Mouse (Mus musculus) liver, adult 2 months (tissue): ENCODE results near the gene C2cd6. TPM values are rescaled to one million over a fixed set of nuclear protein-coding genes. Genes with fewer than 3 reads are reported as not detected.

Source experiments
- DNase-seq: peaks from one replicate; pipeline ENCODE4 v3.0.0-alpha.2; 2011; ENCODE audit warnings: low read depth, low spot score; ENCODE audit errors: extremely low read depth
- H3K27ac ChIP-seq: fragments of 200-500 bp; replicated peaks from 2 replicates; pipeline ENCODE4 v1.5.1; 2012; ENCODE audit warnings: low read depth, mild to moderate bottlenecking, control low read depth, inconsistent platforms, low read length; ENCODE audit not compliant: insufficient read depth
- H3K27me3 ChIP-seq: fragments of 200-500 bp; 2 replicates; pipeline ENCODE4 v1.6.1; 2012; ENCODE audit warnings: mild to moderate bottlenecking, moderate library complexity, low read length, inconsistent platforms; ENCODE audit not compliant: control insufficient read depth, insufficient read depth
- H3K36me3 ChIP-seq: fragments of 200-500 bp; 2 replicates; pipeline ENCODE4 v1.6.1; 2012; ENCODE audit warnings: low read length, inconsistent platforms; ENCODE audit not compliant: control insufficient read depth, insufficient read depth
- H3K4me1 ChIP-seq: fragments of 200-500 bp; 2 replicates; pipeline ENCODE4 v1.6.1; 2011; ENCODE audit warnings: low read length; ENCODE audit not compliant: control insufficient read depth, insufficient read depth
- H3K4me3 ChIP-seq: fragments of 200-500 bp; 2 replicates; pipeline ENCODE4 v1.5.1; 2011; ENCODE audit warnings: low read depth, mild to moderate bottlenecking, control low read depth, low read length, moderate library complexity; ENCODE audit not compliant: insufficient read depth
- H3K79me2 ChIP-seq: fragments of 200-500 bp; 2 replicates; pipeline ENCODE4 v1.6.1; 2012; ENCODE audit warnings: inconsistent platforms, mild to moderate bottlenecking, low read length, moderate library complexity; ENCODE audit not compliant: control insufficient read depth, insufficient read depth
- H3K9ac ChIP-seq: fragments of 200-500 bp; 2 replicates; pipeline ENCODE4 v1.6.1; 2012; ENCODE audit warnings: low read depth, mild to moderate bottlenecking, control low read depth, inconsistent platforms, low read length
- CTCF ChIP-seq: fragments of 200-500 bp; IDR thresholded peaks from 2 replicates; pipeline ENCODE4 v1.5.1; 2011; ENCODE audit warnings: low read depth, low read length, control low read depth
- POLR2A ChIP-seq: fragments of 200-500 bp; IDR thresholded peaks from 2 replicates; pipeline ENCODE4 v1.6.1; 2011; ENCODE audit warnings: low read length, control low read depth; ENCODE audit not compliant: insufficient read depth; ENCODE audit errors: extremely low read depth
- WGBS: fragments of 180-500 bp; shearing (Covaris S2); methylation state at CpG from one replicate; pipeline ENCODE4 v1.1.7; 2018; 5-methylcytosine and 5-hydroxymethylcytosine counted together
- polyA plus RNA-seq: library from polyadenylated mRNA; depleted of rRNA; stranded (reverse); fragments of >200 nt; gene quantifications from 2 replicates; pipeline ENCODE4 v1.2.3, GENCODE M21; 2012; rRNA removed
- total RNA-seq: library from RNA; depleted of rRNA; stranded (reverse); fragments of >200 nt; gene quantifications from 2 replicates; pipeline ENCODE4 v1.2.3, GENCODE M21; 2014; rRNA removed

The C2cd6 gene
- total and polyA plus RNA-seq, 2 experiments: under 0.01 TPM; not detected in 1

GRCm38 (mm10) chr1:59056955-59057354, 37.7 kb downstream of the C2cd6 start:
- H3K79me2 ChIP-seq: no peaks in the 10 kb centered on the region
- H3K36me3 ChIP-seq: no peaks in the 10 kb centered on the region
- 12% methylated on average over 2 of the region's 2 CpGs for WGBS
- no peak for TF ChIP-seq POLR2A
- H3K9ac ChIP-seq: no peak overlapping the region
- peak; percentile 77 for DNase-seq
- no peak overlapping the region for H3K27ac ChIP-seq
- H3K4me3 ChIP-seq: no peak overlapping the region
- H3K27me3 ChIP-seq: no peaks in the 10 kb centered on the region
- H3K4me1 ChIP-seq: no peaks in the 10 kb centered on the region

GRCm38 (mm10) chr1:59051306-59051705, 43.4 kb downstream of the C2cd6 start:
- no peak for DNase-seq
- no peak overlapping the region for H3K4me3 ChIP-seq
- H3K9ac ChIP-seq: no peak overlapping the region
- H3K79me2 ChIP-seq: no peaks in the 10 kb centered on the region
- H3K27me3 ChIP-seq: no peaks in the 10 kb centered on the region
- H3K4me1 ChIP-seq: no peaks in the 10 kb centered on the region
- no peak overlapping the region for H3K27ac ChIP-seq
- no peaks in the 10 kb centered on the region for H3K36me3 ChIP-seq
- 73% methylated on average over 2 of the region's 2 CpGs for WGBS
- no peak for TF ChIP-seq CTCF
- TF ChIP-seq POLR2A: no peak

- Histone ChIP-seq H3K27me3 (no peaks in the 10 kb centered on the region), H3K4me3 (no peak overlapping the region), H3K4me1 (no peaks in the 10 kb centered on the region), H3K36me3 (no peaks in the 10 kb centered on the region), H3K79me2 (no peaks in the 10 kb centered on the region), H3K9ac (no peak overlapping the region), H3K27ac (no peak overlapping the region)
- 92% methylated on average over 5 of the region's 5 CpGs for WGBS
- TF ChIP-seq POLR2A (no peak), CTCF (no peak)
- no peak for DNase-seq
Measured at GRCm38 (mm10) chr1:59037723-59038122, 57.0 kb downstream of the C2cd6 start.

GRCm38 (mm10) chr1:59021556-59021955, 73.1 kb downstream of the C2cd6 start:
- Histone ChIP-seq H3K36me3 (no peaks in the 10 kb centered on the region), H3K27ac (no peak overlapping the region), H3K4me1 (no peaks in the 10 kb centered on the region), H3K27me3 (no peaks in the 10 kb centered on the region), H3K9ac (no peak overlapping the region), H3K4me3 (no peak overlapping the region), H3K79me2 (no peaks in the 10 kb centered on the region)
- no peak for DNase-seq
- WGBS: 83% methylated on average over 3 of the region's 3 CpGs
- TF ChIP-seq CTCF (no peak), POLR2A (no peak)

GRCm38 (mm10) chr1:59009250-59009649, 85.5 kb downstream of the C2cd6 start:
- H3K36me3 ChIP-seq: no peaks in the 10 kb centered on the region
- DNase-seq: peak; percentile 63
- WGBS: 21% methylated on average over 4 of the region's 4 CpGs
- H3K4me3 ChIP-seq: no peak overlapping the region
- H3K9ac ChIP-seq: no peak overlapping the region
- H3K79me2 ChIP-seq: no peaks in the 10 kb centered on the region
- TF ChIP-seq CTCF (0 out of 2 replicates have a peak, but pooled peaks have one; percentile 9), POLR2A (no peak)
- H3K4me1 ChIP-seq: no peaks in the 10 kb centered on the region
- H3K27me3 ChIP-seq: no peaks in the 10 kb centered on the region
- no peak overlapping the region for H3K27ac ChIP-seq

Other genes starting within 250 kb of the C2cd6 start
- gene Trak2, start 121.5 kb downstream of the C2cd6 start, total RNA-seq: 9.1 and 9.7 TPM in 2 replicates
- 5.5 and 8.6 TPM in 2 replicates for gene Trak2, start 121.5 kb downstream of the C2cd6 start, polyA plus RNA-seq
- 16.3 and 22.6 TPM in 2 replicates for gene Stradb, start 121.4 kb downstream of the C2cd6 start, total RNA-seq
- 18.2 and 18.6 TPM in 2 replicates for gene Stradb, start 121.4 kb downstream of the C2cd6 start, polyA plus RNA-seq
- gene Tmem237, start 25.5 kb upstream of the C2cd6 start, total RNA-seq: 4.5 and 5.2 TPM in 2 replicates
- 1.1 and 1.8 TPM in 2 replicates for gene Tmem237, start 25.5 kb upstream of the C2cd6 start, polyA plus RNA-seq
- gene Mpp4, start 68.5 kb upstream of the C2cd6 start, total RNA-seq: 2.3 and 4.0 TPM in 2 replicates
- 5.5 and 7.6 TPM in 2 replicates for gene Mpp4, start 68.5 kb upstream of the C2cd6 start, polyA plus RNA-seq
- gene Als2, start 142.3 kb upstream of the C2cd6 start, total RNA-seq: 34.2 and 42.8 TPM in 2 replicates
- 20.2 TPM in 2 replicates for gene Als2, start 142.3 kb upstream of the C2cd6 start, polyA plus RNA-seq
- gene Cdk15, start 162.0 kb upstream of the C2cd6 start, total RNA-seq: not detected in 2 replicates
- gene Cdk15, start 162.0 kb upstream of the C2cd6 start, polyA plus RNA-seq: not detected in 2 replicates